Mouse (Mus musculus) liver, embryonic 12.5 days (tissue): ENCODE results near the gene Gm960. TPM values are rescaled to one million over a fixed set of nuclear protein-coding genes. Genes with fewer than 3 reads are reported as not detected.

ENCODE experiments used
- ATAC-seq: fragments of 200-750 bp; cut with Nextera tagmentation; 2 replicates; pipeline ENCODE4 v1.8.0; 2017; ENCODE audit warnings: moderate number of reproducible peaks, mild to moderate bottlenecking, moderate library complexity
- H3K27ac ChIP-seq: fragments of 300-500 bp; sonication (generic); 2 replicates; pipeline ENCODE4 v1.5.1; 2016; ENCODE audit warnings: mild to moderate bottlenecking
- H3K27me3 ChIP-seq: fragments of 300-500 bp; sonication (generic); replicated peaks from 2 replicates; pipeline ENCODE4 v1.6.1; 2016; ENCODE audit warnings: mild to moderate bottlenecking, moderate library complexity
- H3K36me3 ChIP-seq: fragments of 300-500 bp; sonication (generic); 2 replicates; pipeline ENCODE4 v1.6.1; 2016; ENCODE audit warnings: mild to moderate bottlenecking, moderate library complexity
- H3K4me1 ChIP-seq: fragments of 300-500 bp; sonication (generic); 2 replicates; pipeline ENCODE4 v1.6.1; 2016
- H3K4me2 ChIP-seq: fragments of 300-500 bp; sonication (generic); 2 replicates; pipeline ENCODE4 v1.6.1; 2016; ENCODE audit warnings: mild to moderate bottlenecking, moderate library complexity
- H3K4me3 ChIP-seq: fragments of 300-500 bp; sonication (generic); 2 replicates; pipeline ENCODE4 v1.5.1; 2016; ENCODE audit warnings: mild to moderate bottlenecking, moderate library complexity
- H3K9ac ChIP-seq: fragments of 300-500 bp; sonication (generic); 2 replicates; pipeline ENCODE4 v1.6.1; 2016; ENCODE audit warnings: mild to moderate bottlenecking, moderate library complexity
- H3K9me3 ChIP-seq: fragments of 300-500 bp; sonication (generic); replicated peaks from 2 replicates; pipeline ENCODE4 v1.6.1; 2016; ENCODE audit warnings: mild to moderate bottlenecking, moderate library complexity
- WGBS: fragments of 180-500 bp; shearing (Covaris S2); methylation state at CpG from one replicate; pipeline ENCODE4 v1.1.7; 2016; ENCODE audit not compliant: insufficient replicate concordance; 5-methylcytosine and 5-hydroxymethylcytosine counted together
- polyA plus RNA-seq: library from polyadenylated mRNA; unstranded; fragments of >200 nt; fragmentation: Nextera tagmentation; extraction: Ambion mirVana; gene quantifications from 2 replicates; pipeline ENCODE4 v1.2.1, GENCODE M21; 2016

Gm960 gene
- polyA plus RNA-seq, 1 experiment from 2014 or later = 1.1 TPM

DNA sequence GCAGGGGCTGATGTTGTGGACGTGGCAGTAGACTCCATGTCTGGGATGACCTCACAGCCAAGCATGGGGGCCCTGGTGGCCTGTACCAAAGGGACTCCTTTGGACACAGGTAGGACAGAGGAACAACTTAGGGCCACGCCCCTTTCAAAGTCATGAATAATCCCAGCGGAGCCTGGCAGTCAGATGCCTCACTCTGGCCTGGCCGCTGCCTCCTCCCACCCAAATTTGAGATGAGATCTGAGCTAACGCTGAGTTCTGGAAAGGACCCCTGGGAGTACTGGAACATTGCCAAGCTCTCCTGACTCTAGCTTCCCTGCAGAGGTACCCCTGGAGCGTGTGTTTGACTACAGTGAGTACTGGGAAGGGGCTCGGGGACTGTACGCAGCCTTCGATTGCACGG lies 79.0 kb downstream of the Gm960 start:
- Histone ChIP-seq H3K27me3 (peaks cover 42% of the 10 kb centered on the region), H3K9me3 (no peaks in the 10 kb centered on the region), H3K27ac (no peak overlapping the region), H3K4me1 (peaks cover 30% of the 10 kb centered on the region), H3K36me3 (peaks cover 51% of the 10 kb centered on the region), H3K4me3 (no peak overlapping the region), H3K4me2 (no peak overlapping the region), H3K9ac (no peak overlapping the region)
- no peak for ATAC-seq
- WGBS = 82% methylated on average over 10 of the region's 10 CpGs

DNA sequence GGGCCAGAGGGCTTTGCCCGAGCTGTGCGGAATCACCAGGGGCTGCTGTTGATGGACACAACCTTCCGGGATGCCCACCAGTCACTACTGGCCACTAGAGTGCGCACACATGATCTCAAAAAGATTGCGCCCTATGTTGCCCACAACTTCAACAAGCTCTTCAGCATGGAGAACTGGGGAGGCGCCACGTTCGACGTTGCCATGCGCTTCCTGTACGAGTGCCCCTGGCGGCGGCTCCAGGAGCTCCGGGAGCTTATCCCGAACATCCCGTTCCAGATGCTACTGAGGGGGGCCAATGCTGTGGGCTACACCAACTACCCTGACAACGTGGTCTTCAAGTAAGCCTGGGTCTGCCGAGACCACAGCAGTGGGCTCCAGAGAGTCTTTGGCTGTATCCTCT lies 80.3 kb downstream of the Gm960 start:
- ATAC-seq = no peak
- H3K27ac ChIP-seq = no peak overlapping the region
- peaks cover 49% of the 10 kb centered on the region for H3K27me3 ChIP-seq
- H3K9ac ChIP-seq = no peak overlapping the region
- no peaks in the 10 kb centered on the region for H3K9me3 ChIP-seq
- H3K36me3 ChIP-seq = peaks cover 48% of the 10 kb centered on the region
- H3K4me2 ChIP-seq = no peak overlapping the region
- WGBS = 37% methylated on average over 18 of the region's 18 CpGs
- H3K4me3 ChIP-seq = no peak overlapping the region
- peaks cover 29% of the 10 kb centered on the region for H3K4me1 ChIP-seq

GRCm38 (mm10) chr19:4616546-4616945 lies 81.9 kb downstream of the Gm960 start:
- no peak overlapping the region for H3K27ac ChIP-seq
- H3K4me1 ChIP-seq = peaks cover 33% of the 10 kb centered on the region
- peaks cover 48% of the 10 kb centered on the region for H3K36me3 ChIP-seq
- H3K4me3 ChIP-seq = no peak overlapping the region
- H3K9ac ChIP-seq = no peak overlapping the region
- no peak for ATAC-seq
- H3K27me3 ChIP-seq = peaks cover 49% of the 10 kb centered on the region
- WGBS = 30% methylated on average over 4 of the region's 4 CpGs
- H3K9me3 ChIP-seq = no peaks in the 10 kb centered on the region
- peak overlapping the region; percentile 97 for H3K4me2 ChIP-seq

DNA sequence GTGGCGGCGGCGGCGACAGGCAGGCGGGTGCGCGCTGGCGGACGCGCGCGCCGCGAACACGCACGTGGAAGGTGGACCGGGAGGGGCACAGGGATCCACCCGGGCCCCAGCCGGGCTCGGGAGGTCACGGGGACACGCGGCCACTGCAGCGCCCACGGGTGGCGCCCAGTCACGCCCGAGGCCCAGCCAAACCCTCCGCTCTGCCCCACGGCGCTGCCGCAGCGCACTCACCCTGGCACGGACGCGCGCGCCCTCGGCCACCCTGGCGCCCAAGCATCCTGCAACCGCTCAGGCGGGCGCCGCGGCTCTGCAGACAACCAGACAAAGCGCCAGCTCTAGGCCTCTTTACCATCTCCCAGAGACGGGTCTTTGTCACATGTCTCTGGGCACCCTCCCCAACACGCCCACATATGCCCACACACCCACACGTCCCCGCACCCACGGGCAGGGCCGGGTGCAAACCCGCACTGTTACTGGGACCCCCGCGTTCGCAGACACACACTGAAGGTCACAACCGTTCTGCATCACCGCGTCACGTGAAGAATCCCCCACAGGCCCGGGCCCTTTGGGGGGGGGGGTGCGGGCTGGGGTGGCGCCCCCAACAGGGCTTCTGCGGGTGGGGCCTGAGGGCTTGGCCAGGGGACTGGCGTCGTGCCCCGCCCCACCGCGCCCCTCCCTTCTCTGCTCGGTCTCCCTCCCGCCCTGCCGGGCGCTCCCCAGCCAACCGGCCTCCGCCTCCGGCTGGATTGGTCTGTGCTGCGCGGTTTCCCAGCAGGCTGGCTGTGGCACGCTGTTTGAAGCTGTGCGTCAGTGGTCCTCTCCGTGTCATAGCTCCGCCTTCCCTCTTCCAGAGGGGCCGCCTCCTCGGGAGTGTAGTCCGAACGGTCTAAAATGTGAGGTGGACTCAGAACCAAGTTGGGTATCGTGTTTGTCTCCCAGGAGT lies 83.0 kb downstream of the Gm960 start, which contains the start of gene Lrfn4:
Lrfn4 (minus strand) TSS at position 517 of the 943 bp plus-strand sequence.
- H3K4me1 ChIP-seq = peaks cover 33% of the 10 kb centered on the region
- WGBS = under 1% methylated on average over 86 of the region's 87 CpGs
- H3K9ac ChIP-seq = peak within 1 kb of the TSS; percentile 78
- H3K4me2 ChIP-seq = peak within 1 kb of the TSS; percentile 97
- ATAC-seq = peak; percentile 83
- H3K27ac ChIP-seq = peak within 1 kb of the TSS; percentile 57; the same call in 1 of the 2 replicates
- H3K27me3 ChIP-seq = peaks cover 49% of the 10 kb centered on the region
- H3K36me3 ChIP-seq = peaks cover 40% of the 10 kb centered on the region
- peak within 1 kb of the TSS; percentile 67 for H3K4me3 ChIP-seq
- H3K9me3 ChIP-seq = no peaks in the 10 kb centered on the region

- Histone ChIP-seq H3K27me3 (peaks cover 49% of the 10 kb centered on the region), H3K36me3 (peaks cover 31% of the 10 kb centered on the region), H3K9me3 (no peaks in the 10 kb centered on the region), H3K9ac (peak overlapping the region; percentile 78), H3K4me2 (peak overlapping the region; percentile 97), H3K27ac (peak overlapping the region; percentile 57; the same call in 1 of the 2 replicates), H3K4me1 (peaks cover 33% of the 10 kb centered on the region), H3K4me3 (peak overlapping the region; percentile 67)
- WGBS = 22% methylated on average over 42 of the region's 49 CpGs
- no peak for ATAC-seq
Measured at GRCm38 (mm10) chr19:4614305-4615150, 83.9 kb downstream of the Gm960 start.

- no peak for ATAC-seq
- H3K4me2 ChIP-seq = peak overlapping the region; percentile 97; the same call in 1 of the 2 replicates
- no peak overlapping the region for H3K27ac ChIP-seq
- no peak overlapping the region for H3K9ac ChIP-seq
- H3K27me3 ChIP-seq = peaks cover 49% of the 10 kb centered on the region
- peaks cover 28% of the 10 kb centered on the region for H3K36me3 ChIP-seq
- peaks cover 33% of the 10 kb centered on the region for H3K4me1 ChIP-seq
- no peaks in the 10 kb centered on the region for H3K9me3 ChIP-seq
- 87% methylated on average over 33 of the region's 33 CpGs for WGBS
- H3K4me3 ChIP-seq = no peak overlapping the region
Measured at GRCm38 (mm10) chr19:4613464-4614304, 84.8 kb downstream of the Gm960 start.

- no peak for ATAC-seq
- WGBS = 81% methylated on average over 19 of the region's 19 CpGs
- no peak overlapping the region for H3K4me3 ChIP-seq
- no peaks in the 10 kb centered on the region for H3K9me3 ChIP-seq
- H3K4me2 ChIP-seq = no peak overlapping the region
- peaks cover 33% of the 10 kb centered on the region for H3K4me1 ChIP-seq
- H3K36me3 ChIP-seq = peaks cover 28% of the 10 kb centered on the region
- H3K9ac ChIP-seq = no peak overlapping the region
- H3K27ac ChIP-seq = no peak overlapping the region
- H3K27me3 ChIP-seq = peaks cover 37% of the 10 kb centered on the region
Measured at GRCm38 (mm10) chr19:4612181-4612961, 86.1 kb downstream of the Gm960 start.

- Histone ChIP-seq H3K27me3 (peaks cover 14% of the 10 kb centered on the region), H3K4me1 (peaks cover 19% of the 10 kb centered on the region), H3K4me3 (no peak overlapping the region), H3K27ac (no peak overlapping the region), H3K36me3 (peaks cover 28% of the 10 kb centered on the region), H3K9me3 (no peaks in the 10 kb centered on the region), H3K9ac (no peak overlapping the region), H3K4me2 (no peak overlapping the region)
- ATAC-seq = no peak
- 51% methylated on average over 4 of the region's 4 CpGs for WGBS
Measured at GRCm38 (mm10) chr19:4610109-4610508, 88.4 kb downstream of the Gm960 start.

- H3K27ac ChIP-seq = no peak overlapping the region
- WGBS = 73% methylated on average over 4 of the region's 4 CpGs
- H3K9me3 ChIP-seq = no peaks in the 10 kb centered on the region
- H3K9ac ChIP-seq = no peak overlapping the region
- no peaks in the 10 kb centered on the region for H3K27me3 ChIP-seq
- peaks cover 23% of the 10 kb centered on the region for H3K36me3 ChIP-seq
- H3K4me3 ChIP-seq = no peak overlapping the region
- H3K4me1 ChIP-seq = peaks cover 23% of the 10 kb centered on the region
- no peak overlapping the region for H3K4me2 ChIP-seq
- no peak for ATAC-seq
Measured at GRCm38 (mm10) chr19:4608511-4608910, 90.0 kb downstream of the Gm960 start.

- Histone ChIP-seq H3K4me2 (no peak overlapping the region), H3K27ac (no peak overlapping the region), H3K36me3 (peaks cover 19% of the 10 kb centered on the region), H3K4me3 (no peak overlapping the region), H3K27me3 (no peaks in the 10 kb centered on the region), H3K9ac (no peak overlapping the region), H3K4me1 (peaks cover 28% of the 10 kb centered on the region), H3K9me3 (no peaks in the 10 kb centered on the region)
- no peak for ATAC-seq
- 81% methylated on average over 12 of the region's 12 CpGs for WGBS
Measured at GRCm38 (mm10) chr19:4607406-4607805, 91.1 kb downstream of the Gm960 start.

- H3K9me3 ChIP-seq = no peaks in the 10 kb centered on the region
- H3K9ac ChIP-seq = no peak overlapping the region
- ATAC-seq = no peak
- H3K4me1 ChIP-seq = peaks cover 26% of the 10 kb centered on the region
- WGBS = 78% methylated on average over 4 of the region's 4 CpGs
- no peak overlapping the region for H3K4me3 ChIP-seq
- no peak overlapping the region for H3K4me2 ChIP-seq
- H3K27me3 ChIP-seq = no peaks in the 10 kb centered on the region
- H3K27ac ChIP-seq = no peak overlapping the region
- H3K36me3 ChIP-seq = peaks cover 11% of the 10 kb centered on the region
Measured at GRCm38 (mm10) chr19:4605654-4606053, 92.8 kb downstream of the Gm960 start.
